Mouse (Mus musculus): ENCODE measurements around the gene Clec3b.
A peak's percentile ranks its signal among the peaks of the same experiment; 100 is the strongest.

- TF ChIP-seq CTCF (IDR thresholded peaks at IDR 0.05; ENCODE audit: low read depth) (no peak), EP300 (IDR thresholded peaks at IDR 0.05; ENCODE audit: low read depth) (peak; percentile 56)
Observed at GRCm38 (mm10) chr9:123206948-123207347, 56.2 kb downstream of the Clec3b start.

All from liver, postnatal 0 days (tissue).